Mouse (Mus musculus) lung, postnatal 4 days (tissue): ENCODE measurements at regions not wholly inside any gene's neighbourhood (a gene's known extent, or its start where the extent isn't known, plus 50 kb on each side); places are given as distances from the start of the nearest gene placed in this dataset.
"Not testable (repeated sequence)": the region's sequence is repeated elsewhere in the genome, so short reads cannot be mapped to it uniquely, and the experiment has no call there.

Source experiments
- DNase-seq, 2 experiments: peaks; one replicate each; pipeline ENCODE4 v3.0.0; 2021

DNA sequence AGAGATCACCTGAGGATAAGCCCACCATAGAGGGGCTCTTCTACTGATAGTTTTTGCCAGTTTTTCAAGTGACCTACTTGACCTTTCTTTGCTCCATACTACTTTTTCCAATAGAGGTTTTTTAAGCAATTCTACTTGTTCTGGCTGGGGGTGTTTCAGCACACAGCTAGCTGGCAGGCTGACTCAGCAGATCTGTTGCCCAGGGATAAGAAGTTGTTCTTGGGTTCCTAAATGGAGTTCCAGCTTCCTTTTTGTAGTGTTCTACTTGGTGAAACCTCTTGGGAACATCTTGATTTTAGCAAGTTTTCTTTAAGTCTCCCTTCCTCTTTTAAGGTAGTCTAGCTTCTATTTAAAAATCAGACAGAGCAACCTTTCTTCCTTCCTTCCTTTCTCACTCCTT lies 61.0 kb downstream of the 4930474N05Rik start:
- DNase-seq, result no peak

GRCm38 (mm10) chr14:36156175-36156574 lies 61.5 kb downstream of the 4930474N05Rik start:
- no peak for DNase-seq

DNA sequence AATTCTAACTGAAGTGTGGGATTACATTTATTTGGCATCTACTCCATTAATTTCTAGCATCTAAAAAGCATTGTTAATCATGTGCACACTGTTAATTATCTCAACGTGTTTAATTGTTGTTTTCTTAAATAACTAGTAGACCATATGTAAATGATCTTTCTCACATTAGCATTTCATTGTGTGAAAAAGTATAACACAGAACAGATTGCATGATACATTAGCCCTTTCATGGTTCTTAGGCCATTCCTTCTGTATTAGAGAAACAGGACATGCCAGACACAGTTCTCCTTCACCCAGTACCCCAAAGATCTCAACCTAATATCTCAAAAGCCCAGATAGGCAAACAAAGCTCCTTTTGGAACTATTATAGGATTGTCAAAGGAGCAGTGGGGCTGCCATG lies 89.0 kb downstream of the 4930474N05Rik start:
- DNase-seq, result no peak

DNA sequence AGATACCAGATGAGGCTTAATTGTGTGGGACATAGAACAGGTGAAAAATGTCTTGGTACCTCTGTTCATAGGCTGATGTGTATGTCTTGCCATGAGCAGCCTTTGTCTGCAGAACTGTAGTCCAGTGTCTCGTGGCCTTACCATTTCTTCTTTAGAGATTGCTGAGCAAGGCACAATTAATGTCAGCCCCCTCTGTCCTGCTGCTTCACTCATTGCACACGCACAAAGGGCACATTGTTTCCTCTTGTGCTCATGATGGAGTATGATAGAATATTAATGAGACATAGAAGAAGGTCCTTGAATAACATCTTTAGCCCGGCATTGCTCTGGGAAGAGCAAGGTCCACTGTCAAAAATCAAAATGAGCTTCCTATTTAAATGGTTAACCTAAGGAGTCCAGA lies 101.8 kb downstream of the 4930474N05Rik start:
- DNase-seq, result no peak

GRCm38 (mm10) chr14:36198396-36198795 lies 103.7 kb downstream of the 4930474N05Rik start:
- no peak for DNase-seq

GRCm38 (mm10) chr14:36203855-36204254 lies 109.1 kb downstream of the 4930474N05Rik start:
- no peak for DNase-seq

DNA sequence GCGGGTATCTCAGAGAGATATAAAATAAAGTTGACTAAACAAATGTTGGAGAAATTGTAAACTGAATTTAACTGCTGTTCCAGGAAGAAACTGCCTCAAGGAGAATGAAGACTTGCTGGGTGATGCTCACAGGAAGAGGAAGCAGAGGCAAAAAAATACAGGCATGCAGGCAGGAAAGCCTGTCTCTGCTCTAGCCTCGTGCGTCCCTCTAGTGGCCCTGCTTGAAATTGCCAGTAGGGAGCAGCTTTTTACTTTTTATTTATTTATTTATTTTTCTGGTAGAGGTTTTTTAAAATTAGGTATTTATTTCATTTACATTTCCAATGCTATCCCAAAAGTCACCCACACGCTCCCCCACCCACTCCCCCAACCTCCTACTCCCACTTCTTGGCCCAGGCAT lies 118.1 kb downstream of the 4930474N05Rik start:
- peak in 1 of 2 experiments; percentile 17 for DNase-seq

GRCm38 (mm10) chr14:36245849-36246248 lies 151.1 kb downstream of the 4930474N05Rik start:
- no peak for DNase-seq

DNA sequence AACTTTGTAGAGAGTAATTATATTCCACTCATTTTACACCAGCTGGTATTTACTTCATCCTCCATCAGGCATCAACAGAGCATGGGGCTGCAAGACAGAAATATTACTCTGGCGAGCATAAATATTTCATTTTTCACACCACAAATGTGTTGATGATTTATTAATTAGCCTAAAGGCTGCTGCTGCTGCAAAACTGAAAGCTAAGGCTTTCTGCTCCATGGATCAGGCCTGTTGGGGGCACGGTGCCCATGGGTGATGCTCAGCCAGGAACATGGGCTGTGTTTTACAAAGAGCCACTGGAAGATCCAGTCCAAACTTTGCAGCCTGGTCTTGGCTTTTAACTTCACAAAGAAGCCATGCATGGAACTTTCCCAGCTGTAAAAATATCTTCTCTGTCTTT lies 167.4 kb downstream of the 4930474N05Rik start:
- DNase-seq, result no peak

DNA sequence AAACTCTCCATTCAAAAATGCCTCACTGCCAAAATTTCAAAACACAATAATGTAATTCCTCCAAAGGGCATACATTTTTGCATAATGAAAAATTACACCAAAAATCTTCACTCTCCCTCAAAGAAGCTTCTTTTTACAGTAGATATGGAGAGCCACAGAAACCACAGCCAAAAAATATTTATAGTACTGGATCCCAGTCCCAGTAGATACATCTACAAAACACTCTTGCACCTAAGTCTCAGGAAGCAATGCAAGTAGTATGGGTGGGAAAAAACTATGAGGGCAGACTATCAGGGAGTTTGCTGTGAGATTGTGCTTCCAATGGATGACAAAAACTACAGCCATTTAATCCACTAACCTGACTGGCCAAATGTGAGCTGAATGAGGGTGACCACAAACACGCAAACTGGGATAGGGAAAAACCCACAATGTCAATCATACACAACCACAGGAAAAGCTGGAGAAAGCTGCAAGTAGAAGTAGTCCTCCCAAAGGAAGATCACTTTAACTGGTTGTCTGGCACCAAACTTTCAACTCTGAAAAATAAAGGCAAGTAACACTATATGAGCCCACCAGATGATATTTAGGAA lies 189.2 kb downstream of the 4930474N05Rik start:
- no peak for DNase-seq

GRCm38 (mm10) chr14:36288697-36289286 lies 194.1 kb downstream of the 4930474N05Rik start:
- no peak for DNase-seq

- DNase-seq, result no peak
Measured at GRCm38 (mm10) chr14:36310324-36310723, 215.6 kb downstream of the 4930474N05Rik start.

- not testable (repeated sequence) for DNase-seq
Measured at GRCm38 (mm10) chr14:36314673-36315072, 220.0 kb downstream of the 4930474N05Rik start.

DNA sequence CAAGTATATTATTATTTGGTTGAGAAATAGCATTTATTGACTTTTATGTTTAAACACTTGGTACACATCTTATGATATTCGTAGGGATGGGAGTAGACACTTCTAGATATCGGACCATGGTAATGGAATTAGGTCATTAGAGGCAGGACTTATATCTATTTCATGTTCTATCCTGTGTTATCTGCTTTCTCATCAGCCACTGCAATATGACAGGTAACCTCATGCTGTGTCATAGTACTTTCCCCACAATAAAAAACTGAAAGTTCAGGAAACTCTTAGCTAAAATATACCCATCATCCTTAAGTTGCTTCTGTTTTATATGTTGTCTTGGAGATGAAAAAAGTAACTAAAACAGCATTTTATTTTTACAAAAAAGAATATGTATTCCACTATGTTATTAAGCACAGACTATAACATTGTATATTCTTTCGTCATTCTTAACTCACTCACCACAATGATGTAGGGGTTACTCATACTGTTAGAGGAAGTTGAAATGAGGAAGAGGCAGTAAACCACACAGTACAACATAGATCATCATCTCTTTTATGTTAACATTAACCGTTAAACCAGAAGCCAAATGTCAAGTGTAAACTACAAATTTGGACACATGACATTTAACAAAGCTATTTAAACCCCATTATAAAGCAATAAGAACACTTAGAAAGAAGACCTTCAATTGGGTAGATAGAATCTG lies 221.8 kb downstream of the 4930474N05Rik start:
- DNase-seq, result no peak

DNA sequence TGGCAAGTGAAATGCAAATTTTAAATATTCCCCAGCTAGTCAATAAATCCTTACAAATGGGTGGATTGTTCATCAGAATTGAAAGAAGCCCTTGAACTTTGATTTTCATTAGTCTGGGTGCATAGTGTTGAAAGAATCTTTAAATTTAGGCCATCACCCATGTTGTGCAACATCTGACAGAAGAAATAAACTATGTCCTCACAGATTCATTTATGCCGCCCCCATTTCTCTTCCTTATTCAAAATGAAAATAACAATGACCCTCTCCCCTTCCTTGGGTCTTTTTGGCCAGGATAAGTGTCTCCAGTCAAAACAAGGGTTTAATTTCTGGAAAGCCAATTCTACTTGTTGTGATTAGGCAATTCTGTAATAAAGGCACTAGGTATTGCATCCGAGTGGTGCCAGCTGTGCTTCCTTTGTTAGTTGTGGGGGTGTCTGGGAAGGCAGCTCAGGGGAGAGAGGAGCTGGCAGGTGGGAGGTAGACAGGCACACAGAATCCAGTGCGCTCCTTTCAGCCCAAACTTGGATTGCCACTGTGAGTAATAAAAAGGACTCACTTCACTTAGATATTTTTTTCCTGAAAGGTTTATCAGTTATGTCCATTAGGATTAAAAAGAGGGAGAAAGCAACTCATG lies 233.7 kb downstream of the 4930474N05Rik start:
- DNase-seq, result no peak

DNA sequence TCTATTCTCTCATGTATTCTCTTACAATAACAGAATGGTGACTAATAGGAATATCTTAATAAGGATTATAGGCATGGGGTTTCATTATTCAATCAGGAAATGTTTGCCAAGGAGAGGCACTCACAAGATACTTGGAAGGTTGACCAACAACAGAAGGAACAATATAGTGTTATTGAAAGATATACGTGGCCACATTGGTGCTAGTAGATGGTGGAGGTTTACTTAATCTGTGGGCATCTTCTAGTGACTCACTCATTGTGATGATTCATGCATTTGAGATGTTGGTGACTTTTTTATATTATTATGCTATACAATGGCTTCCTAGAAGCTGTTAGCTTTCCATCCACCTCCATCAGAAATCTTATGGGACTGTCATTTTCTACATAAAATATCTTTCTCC lies 246.1 kb downstream of the 4930474N05Rik start:
- no peak for DNase-seq
